Mouse (Mus musculus) embryonic fibroblast, embryonic 13.5 days (primary cell): ENCODE data around the gene Tex36. TPM values are rescaled to one million over a fixed set of nuclear protein-coding genes. Genes with fewer than 3 reads are reported as not detected.

ENCODE experiments used
- H3K27ac ChIP-seq: 2 replicates; pipeline ENCODE4 v1.5.1; 2012; ENCODE audit warnings: low read length, control low read depth, inconsistent platforms; ENCODE audit not compliant: insufficient read depth
- H3K4me1 ChIP-seq: 2 replicates; pipeline ENCODE4 v1.6.1; 2011; ENCODE audit warnings: low read length; ENCODE audit not compliant: control insufficient read depth, insufficient read depth
- H3K4me3 ChIP-seq: 2 replicates; pipeline ENCODE4 v1.5.1; 2011; ENCODE audit warnings: mild to moderate bottlenecking, control low read depth, low read length; ENCODE audit not compliant: insufficient read depth
- CTCF ChIP-seq: IDR thresholded peaks from 2 replicates; pipeline ENCODE4 v1.5.1; 2011; ENCODE audit warnings: mild to moderate bottlenecking, control low read depth, low read length, moderate library complexity, borderline replicate concordance; ENCODE audit not compliant: insufficient read depth
- POLR2A ChIP-seq: IDR thresholded peaks from 2 replicates; pipeline ENCODE4 v1.6.1; 2011; ENCODE audit warnings: low read depth, mild to moderate bottlenecking, control low read depth, low read length, moderate library complexity
- polyA plus RNA-seq: library from polyadenylated mRNA; stranded (reverse); fragments of >200 nt; gene quantifications from 2 replicates; pipeline ENCODE4 v1.2.4, GENCODE M21; 2011; ENCODE audit warnings: low read depth; ENCODE audit not compliant: missing spikeins, insufficient read length

Gene Tex36
- not detected in 2 replicates for polyA plus RNA-seq

- H3K27ac ChIP-seq, result no peak within 1 kb of the TSS
- TF ChIP-seq POLR2A (no peak), CTCF (no peak)
- no peak within 1 kb of the TSS for H3K4me3 ChIP-seq
- no peaks in the 10 kb centered on the region for H3K4me1 ChIP-seq
Observed at GRCm38 (mm10) chr7:133602058-133602457, at the start of gene Tex36. TSS of gene Tex36 (minus strand) at chr7:133602158.

- Histone ChIP-seq H3K4me3 (no peak overlapping the region), H3K4me1 (no peaks in the 10 kb centered on the region)
- no peak for TF ChIP-seq CTCF
- TF ChIP-seq POLR2A, result no peak
Observed at GRCm38 (mm10) chr7:133645716-133646115, 43.8 kb upstream of the Tex36 start.

GRCm38 (mm10) chr7:133638821-133639220 is 36.9 kb upstream of the Tex36 start:
- H3K27ac ChIP-seq, result no peak overlapping the region
- peak overlapping the region; percentile 95 for H3K4me3 ChIP-seq
- no peak for TF ChIP-seq POLR2A
- H3K4me1 ChIP-seq, result peaks cover 7% of the 10 kb centered on the region; the same call in 1 of the 2 replicates

More at GRCm38 (mm10) chr7:133645716-133646115, 43.8 kb upstream of the Tex36 start:
- H3K27ac ChIP-seq, result no peak overlapping the region

- no peak for TF ChIP-seq CTCF
- no peak for TF ChIP-seq POLR2A
- Histone ChIP-seq H3K27ac (0 out of 2 replicates have a peak overlapping the region, but pooled peaks have one; percentile 5), H3K4me1 (peaks cover 7% of the 10 kb centered on the region; the same call in 1 of the 2 replicates), H3K4me3 (peak overlapping the region; percentile 95)
Observed at GRCm38 (mm10) chr7:133638306-133638705, 36.3 kb upstream of the Tex36 start.

- Histone ChIP-seq H3K27ac (peak within 1 kb of the TSS; percentile 23), H3K4me3 (peak within 1 kb of the TSS; percentile 95), H3K4me1 (peaks cover 7% of the 10 kb centered on the region; the same call in 1 of the 2 replicates)
- TF ChIP-seq POLR2A, result peak; percentile 79
- TF ChIP-seq CTCF, result no peak
Observed at GRCm38 (mm10) chr7:133637361-133638305, 35.7 kb upstream of the Tex36 start, which contains the start of gene Edrf1. TSS of gene Edrf1 (plus strand) at chr7:133637543.

- no peak for TF ChIP-seq POLR2A
- peak; percentile 70; the same call in 1 of the 2 replicates for TF ChIP-seq CTCF
- Histone ChIP-seq H3K27ac (peak overlapping the region; percentile 6; the same call in 1 of the 2 replicates), H3K4me3 (peak overlapping the region; percentile 56), H3K4me1 (peaks cover 7% of the 10 kb centered on the region; the same call in 1 of the 2 replicates)
Observed at GRCm38 (mm10) chr7:133636738-133637352, 34.9 kb upstream of the Tex36 start.

- TF ChIP-seq POLR2A, result no peak
- no peak for TF ChIP-seq CTCF
- Histone ChIP-seq H3K4me3 (no peak overlapping the region), H3K27ac (peak overlapping the region; percentile 8), H3K4me1 (peaks cover 7% of the 10 kb centered on the region; the same call in 1 of the 2 replicates)
Observed at GRCm38 (mm10) chr7:133634932-133635650, 33.1 kb upstream of the Tex36 start.

GRCm38 (mm10) chr7:133632476-133632875 is 30.5 kb upstream of the Tex36 start:
- no peak overlapping the region for H3K4me3 ChIP-seq
- peaks cover 2% of the 10 kb centered on the region; the same call in 1 of the 2 replicates for H3K4me1 ChIP-seq
- H3K27ac ChIP-seq, result no peak overlapping the region
- TF ChIP-seq CTCF (no peak), POLR2A (no peak)

- Histone ChIP-seq H3K4me3 (no peak overlapping the region), H3K4me1 (peaks cover 2% of the 10 kb centered on the region; the same call in 1 of the 2 replicates), H3K27ac (no peak overlapping the region)
- TF ChIP-seq CTCF, result no peak
- no peak for TF ChIP-seq POLR2A
Observed at GRCm38 (mm10) chr7:133630821-133631220, 28.9 kb upstream of the Tex36 start.
